Mouse (Mus musculus): ENCODE results near the gene Tcf3. TPM values are rescaled to one million over a fixed set of nuclear protein-coding genes. Genes with fewer than 3 reads are reported as not detected.

Tcf3 gene
- polyA plus RNA-seq, 1 experiment from 2014 or later = 153 TPM

DNA sequence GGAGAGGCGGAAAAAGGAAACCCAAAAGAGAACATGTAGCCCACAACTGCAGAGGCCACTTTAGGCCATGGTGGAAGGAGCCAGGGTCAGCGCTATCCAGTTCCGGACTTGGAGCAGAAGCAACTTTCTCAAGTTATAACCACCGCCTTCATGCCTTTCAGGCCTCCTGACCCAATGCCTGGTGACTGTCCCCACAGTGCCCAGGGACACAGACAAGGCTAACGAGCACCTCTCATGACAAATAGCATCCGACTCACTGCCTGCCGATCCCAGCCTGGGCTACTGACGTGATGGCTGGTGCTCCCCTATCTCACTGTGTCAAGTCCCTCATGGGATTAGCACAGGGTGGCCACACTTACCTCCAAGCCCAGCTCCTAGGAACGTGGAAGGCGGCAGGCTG, 12.7 kb downstream of the Tcf3 start:
- H3K9me3 ChIP-seq = no peaks in the 10 kb centered on the region
- H3K4me1 ChIP-seq = peaks cover 25% of the 10 kb centered on the region
- 93% methylated on average over 10 of the region's 10 CpGs for WGBS
- no peak overlapping the region for H3K4me3 ChIP-seq
- H3K9ac ChIP-seq = no peak overlapping the region
- peaks cover 95% of the 10 kb centered on the region for H3K36me3 ChIP-seq
- H3K27ac ChIP-seq = no peak overlapping the region
- H3K27me3 ChIP-seq = no peaks in the 10 kb centered on the region
- no peak overlapping the region for H3K4me2 ChIP-seq (replicated peaks)
- ATAC-seq (ENCODE audit: low FRiP score, low read depth) = no peak

DNA sequence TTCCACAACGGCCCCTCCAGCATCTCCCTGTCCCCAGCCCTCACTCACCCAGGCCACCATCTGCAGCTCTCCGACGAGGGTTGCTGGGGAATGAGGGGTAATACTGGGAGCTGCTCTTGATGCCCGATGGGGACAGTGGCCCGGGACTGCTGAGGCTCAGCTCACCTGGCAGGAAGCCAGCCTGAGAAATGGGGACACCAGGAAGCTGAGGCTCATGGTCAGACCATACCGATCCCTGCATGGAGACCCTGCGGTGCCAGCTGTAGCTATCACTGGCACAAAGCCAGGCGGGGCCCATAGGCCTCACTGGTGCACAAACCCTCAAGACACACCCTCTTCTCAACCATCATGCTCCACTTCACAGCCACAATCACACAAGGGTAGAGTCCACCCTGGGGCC, 14.0 kb downstream of the Tcf3 start:
- H3K27ac ChIP-seq = no peak overlapping the region; the same call in 1 of the 2 replicates
- no peaks in the 10 kb centered on the region for H3K27me3 ChIP-seq
- no peak overlapping the region for H3K4me2 ChIP-seq (replicated peaks)
- WGBS = 85% methylated on average over 8 of the region's 8 CpGs
- no peaks in the 10 kb centered on the region for H3K9me3 ChIP-seq
- no peak overlapping the region for H3K9ac ChIP-seq
- no peak for ATAC-seq (ENCODE audit: low FRiP score, low read depth)
- H3K4me3 ChIP-seq = no peak overlapping the region
- peaks cover 25% of the 10 kb centered on the region for H3K4me1 ChIP-seq
- H3K36me3 ChIP-seq = peaks cover 95% of the 10 kb centered on the region

DNA sequence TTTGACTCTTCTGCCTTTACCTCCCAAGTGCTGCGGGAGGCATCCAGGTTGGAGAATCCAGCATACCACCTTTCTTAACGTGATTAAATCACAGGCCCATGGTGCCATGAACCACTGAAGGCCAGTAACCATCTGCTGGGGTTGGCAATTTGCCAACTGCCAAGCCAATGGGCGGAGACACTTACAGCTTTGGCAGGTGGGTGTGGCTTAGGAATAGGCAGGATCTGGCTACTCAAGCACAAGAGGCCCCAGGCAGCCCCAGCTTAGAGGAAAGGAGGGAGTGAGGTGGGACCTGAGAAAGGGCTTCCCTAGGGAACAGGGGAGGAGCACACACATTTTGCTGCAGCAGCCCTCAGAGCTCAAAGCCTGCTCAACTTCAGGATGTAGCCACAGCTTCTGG, 15.1 kb downstream of the Tcf3 start:
- H3K9ac ChIP-seq = no peak overlapping the region
- ATAC-seq (ENCODE audit: low FRiP score, low read depth) = peak; percentile 12; the same call in 1 of the 2 replicates
- 64% methylated on average over 3 of the region's 3 CpGs for WGBS
- H3K9me3 ChIP-seq = no peaks in the 10 kb centered on the region
- H3K36me3 ChIP-seq = peaks cover 95% of the 10 kb centered on the region
- H3K4me2 ChIP-seq (replicated peaks) = no peak overlapping the region
- H3K4me3 ChIP-seq = no peak overlapping the region
- H3K4me1 ChIP-seq = peaks cover 18% of the 10 kb centered on the region
- no peaks in the 10 kb centered on the region for H3K27me3 ChIP-seq
- no peak overlapping the region for H3K27ac ChIP-seq

DNA sequence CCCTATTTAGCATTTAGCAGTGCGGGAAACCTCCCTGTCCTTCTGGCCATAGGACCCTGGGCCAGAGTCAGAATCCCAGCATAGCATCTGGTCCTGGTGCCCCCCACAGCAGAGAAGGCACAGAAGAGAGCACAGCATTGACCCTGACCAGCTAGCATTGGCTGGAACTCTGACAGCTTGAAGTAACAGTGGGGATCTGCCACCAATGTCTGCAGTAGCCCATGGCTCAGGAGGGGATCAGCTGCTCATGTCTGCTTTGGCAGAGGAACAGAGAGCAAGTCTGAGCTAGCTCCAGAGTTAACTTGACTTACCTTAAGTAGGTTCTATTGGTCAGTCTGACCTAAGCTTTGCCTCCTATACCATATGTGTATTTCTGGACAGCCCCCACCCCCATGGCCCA, 15.6 kb downstream of the Tcf3 start:
- Histone ChIP-seq H3K27ac (no peak overlapping the region), H3K27me3 (no peaks in the 10 kb centered on the region), H3K9ac (no peak overlapping the region), H3K9me3 (no peaks in the 10 kb centered on the region), H3K36me3 (peaks cover 97% of the 10 kb centered on the region), H3K4me3 (no peak overlapping the region), H3K4me2 (replicated peaks) (no peak overlapping the region), H3K4me1 (peaks cover 18% of the 10 kb centered on the region)
- WGBS = 100% methylated on average over 1 of the region's 1 CpGs
- no peak for ATAC-seq (ENCODE audit: low FRiP score, low read depth)

DNA sequence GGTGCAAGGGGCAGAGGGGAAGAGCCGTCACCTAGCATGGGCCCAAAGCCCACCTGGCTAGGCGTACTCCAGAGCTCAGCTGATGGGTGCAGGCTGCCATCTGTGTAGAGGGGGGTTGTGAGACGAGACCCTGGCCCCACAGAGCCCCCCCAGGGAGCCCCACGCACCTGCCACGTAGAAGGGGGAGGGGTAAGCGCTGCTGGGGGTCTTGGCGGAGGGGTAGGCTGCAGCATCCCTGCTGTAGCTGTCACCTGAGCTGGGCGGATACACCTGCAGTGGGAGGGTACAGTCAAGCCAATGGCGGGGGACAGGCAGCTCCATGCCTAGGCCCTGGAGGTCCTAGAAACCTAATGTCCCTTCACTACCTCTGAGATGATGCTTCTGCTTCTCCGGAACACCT, 16.1 kb downstream of the Tcf3 start:
- Histone ChIP-seq H3K27ac (no peak overlapping the region), H3K27me3 (no peaks in the 10 kb centered on the region), H3K4me3 (no peak overlapping the region), H3K4me1 (peaks cover 17% of the 10 kb centered on the region), H3K9ac (no peak overlapping the region), H3K9me3 (no peaks in the 10 kb centered on the region), H3K36me3 (peaks cover 100% of the 10 kb centered on the region), H3K4me2 (replicated peaks) (no peak overlapping the region)
- 85% methylated on average over 10 of the region's 10 CpGs for WGBS
- no peak for ATAC-seq (ENCODE audit: low FRiP score, low read depth)

DNA sequence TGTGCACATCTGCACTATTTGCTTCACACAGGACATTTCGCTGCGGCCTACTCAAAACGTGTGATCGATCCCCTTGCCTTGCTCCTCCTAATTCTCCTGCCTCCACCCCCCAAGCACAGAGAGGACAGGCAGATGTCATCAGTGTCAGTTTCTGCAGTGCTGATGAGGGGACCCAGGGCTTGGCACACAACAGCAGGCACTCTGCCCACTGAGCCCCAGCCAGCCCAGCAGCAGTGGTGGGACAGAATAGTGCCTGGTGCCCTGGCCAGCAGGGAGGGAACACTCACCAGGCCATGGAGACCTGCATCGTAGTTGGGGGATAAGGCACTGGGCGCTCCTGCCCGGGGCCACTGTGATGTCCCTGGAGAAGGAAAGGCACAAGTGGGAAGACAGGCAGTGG, 17.9 kb downstream of the Tcf3 start:
- Histone ChIP-seq H3K27ac (no peak overlapping the region), H3K4me1 (peaks cover 16% of the 10 kb centered on the region), H3K9me3 (no peaks in the 10 kb centered on the region), H3K4me2 (replicated peaks) (no peak overlapping the region), H3K36me3 (peaks cover 100% of the 10 kb centered on the region), H3K9ac (no peak overlapping the region), H3K4me3 (no peak overlapping the region), H3K27me3 (no peaks in the 10 kb centered on the region)
- 86% methylated on average over 7 of the region's 7 CpGs for WGBS
- ATAC-seq (ENCODE audit: low FRiP score, low read depth) = no peak

DNA sequence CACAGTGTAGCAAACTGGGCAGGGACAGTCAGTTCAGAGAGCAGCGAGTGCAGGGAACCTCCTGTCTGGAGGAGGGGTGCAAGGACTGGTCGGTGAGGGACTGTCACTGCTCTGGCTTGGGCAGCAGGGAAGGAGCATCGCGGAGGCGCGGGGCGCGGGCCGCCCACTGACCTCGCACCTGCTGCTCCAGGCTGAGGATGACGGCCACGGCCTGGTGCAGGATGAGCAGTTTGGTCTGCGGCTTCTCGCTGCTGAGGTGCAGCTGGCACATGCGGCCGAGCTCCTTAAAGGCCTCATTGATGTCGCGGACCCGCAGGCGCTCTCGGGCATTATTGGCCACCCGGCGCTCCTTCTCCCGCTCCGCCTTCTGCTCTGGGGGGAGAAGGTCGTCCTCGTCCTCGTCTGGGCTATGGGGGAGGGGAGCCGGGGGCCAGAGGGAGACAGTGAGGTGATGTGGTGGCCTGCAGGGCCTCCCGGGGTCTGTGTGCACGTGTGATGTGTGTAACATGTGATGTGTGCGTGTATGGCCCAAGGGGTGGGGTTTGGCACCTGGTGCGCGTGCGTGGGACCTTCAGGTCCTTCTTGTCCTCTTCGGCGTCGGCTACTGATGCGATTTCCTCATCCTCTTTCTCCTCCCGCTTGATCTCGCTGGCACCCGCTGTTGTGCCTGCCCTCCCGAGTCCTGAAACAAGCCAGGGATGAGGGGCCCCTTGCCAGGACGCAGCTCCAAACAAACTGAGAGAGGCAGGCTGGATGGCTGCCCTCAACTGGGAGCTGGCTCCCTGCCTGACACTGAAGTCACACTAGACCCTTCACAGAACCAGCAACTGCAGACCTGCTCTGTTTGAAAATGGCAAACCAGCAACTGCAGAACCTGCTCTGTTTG, 20.5 kb downstream of the Tcf3 start:
- no peak for ATAC-seq (ENCODE audit: low FRiP score, low read depth)
- 87% methylated on average over 44 of the region's 44 CpGs for WGBS
- Histone ChIP-seq H3K4me3 (no peak overlapping the region), H3K9me3 (no peaks in the 10 kb centered on the region), H3K9ac (no peak overlapping the region), H3K27me3 (no peaks in the 10 kb centered on the region), H3K4me1 (peaks cover 4% of the 10 kb centered on the region; the same call in 1 of the 2 replicates), H3K36me3 (peaks cover 94% of the 10 kb centered on the region), H3K27ac (no peak overlapping the region), H3K4me2 (replicated peaks) (no peak overlapping the region)

DNA sequence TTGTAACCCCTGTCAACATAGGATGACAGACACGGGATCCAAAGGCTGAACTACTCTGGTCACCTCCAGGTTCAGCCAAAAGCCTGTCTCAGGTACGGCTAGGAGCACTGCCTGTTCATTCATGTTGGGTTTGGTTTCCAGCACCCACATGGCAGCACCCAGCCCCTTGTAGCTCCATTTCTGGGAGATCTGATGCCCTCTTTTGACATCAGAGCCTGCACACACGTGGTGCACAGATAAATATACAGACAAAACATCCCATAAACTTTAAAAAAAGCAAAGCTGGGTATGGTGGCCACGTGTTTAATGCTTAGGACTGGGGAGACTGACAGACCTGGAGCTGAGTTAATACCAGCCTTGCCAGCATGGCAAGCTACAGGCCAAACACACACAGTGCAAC, 25.5 kb downstream of the Tcf3 start:
- 52% methylated on average over 4 of the region's 4 CpGs for WGBS
- Histone ChIP-seq H3K4me3 (peak overlapping the region; percentile 89; the same call in 1 of the 2 replicates), H3K9me3 (no peaks in the 10 kb centered on the region), H3K36me3 (peaks cover 60% of the 10 kb centered on the region), H3K27me3 (no peaks in the 10 kb centered on the region), H3K4me2 (replicated peaks) (peak overlapping the region; percentile 91), H3K27ac (no peak overlapping the region), H3K9ac (peak overlapping the region; percentile 88), H3K4me1 (peaks cover 32% of the 10 kb centered on the region)
- no peak for ATAC-seq (ENCODE audit: low FRiP score, low read depth)

DNA sequence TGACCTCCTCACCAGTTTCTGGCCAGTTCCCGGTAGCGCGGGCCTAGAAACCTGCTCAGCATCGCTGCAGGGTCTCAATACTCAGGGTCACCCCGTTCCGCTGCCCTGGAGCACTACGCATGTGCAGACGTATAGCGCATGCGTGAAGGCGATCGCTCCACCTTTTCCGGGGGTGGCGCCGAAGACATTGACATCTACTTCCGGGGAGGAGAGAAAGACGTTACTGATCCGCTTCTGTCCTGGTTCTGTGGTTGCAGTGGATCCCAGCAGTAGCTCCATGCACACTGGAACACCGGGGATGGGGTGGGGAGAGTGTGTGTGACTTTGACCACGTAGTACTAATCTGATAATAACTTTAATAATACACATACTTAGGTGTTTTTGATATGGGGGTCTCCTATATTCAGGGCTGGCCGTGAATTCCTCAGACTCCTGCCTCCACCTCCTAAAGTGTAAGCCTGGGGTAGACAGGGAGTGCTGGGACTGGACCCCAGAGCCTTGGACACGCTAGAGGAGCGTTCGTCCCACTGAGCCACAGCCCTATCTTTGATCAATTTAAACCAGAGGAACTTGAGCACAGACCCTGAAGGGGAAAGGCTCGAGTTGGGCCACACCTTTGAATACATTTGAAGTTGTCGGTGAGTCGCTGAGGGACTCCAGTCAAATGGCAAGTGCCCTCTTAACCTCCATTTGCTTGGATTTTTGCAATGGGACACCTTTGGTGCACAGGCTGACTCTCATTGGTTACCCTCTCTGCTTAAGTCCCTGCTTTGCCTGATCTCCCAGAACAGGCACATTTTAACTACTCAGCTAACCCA, 26.6 kb downstream of the Tcf3 start, which contains the start of gene Uqcr11:
Uqcr11 (minus strand) TSS at position 147 of the 818 bp plus-strand sequence.
- H3K27ac ChIP-seq = peak within 1 kb of the TSS; percentile 85
- peaks cover 60% of the 10 kb centered on the region for H3K36me3 ChIP-seq
- peaks cover 32% of the 10 kb centered on the region for H3K4me1 ChIP-seq
- peak within 1 kb of the TSS; percentile 89 for H3K4me3 ChIP-seq
- peak within 1 kb of the TSS; percentile 88 for H3K9ac ChIP-seq
- ATAC-seq (ENCODE audit: low FRiP score, low read depth) = peak; percentile 84
- H3K9me3 ChIP-seq = no peaks in the 10 kb centered on the region
- WGBS = 1% methylated on average over 27 of the region's 27 CpGs
- H3K4me2 ChIP-seq (replicated peaks) = peak within 1 kb of the TSS; percentile 91
- H3K27me3 ChIP-seq = no peaks in the 10 kb centered on the region

DNA sequence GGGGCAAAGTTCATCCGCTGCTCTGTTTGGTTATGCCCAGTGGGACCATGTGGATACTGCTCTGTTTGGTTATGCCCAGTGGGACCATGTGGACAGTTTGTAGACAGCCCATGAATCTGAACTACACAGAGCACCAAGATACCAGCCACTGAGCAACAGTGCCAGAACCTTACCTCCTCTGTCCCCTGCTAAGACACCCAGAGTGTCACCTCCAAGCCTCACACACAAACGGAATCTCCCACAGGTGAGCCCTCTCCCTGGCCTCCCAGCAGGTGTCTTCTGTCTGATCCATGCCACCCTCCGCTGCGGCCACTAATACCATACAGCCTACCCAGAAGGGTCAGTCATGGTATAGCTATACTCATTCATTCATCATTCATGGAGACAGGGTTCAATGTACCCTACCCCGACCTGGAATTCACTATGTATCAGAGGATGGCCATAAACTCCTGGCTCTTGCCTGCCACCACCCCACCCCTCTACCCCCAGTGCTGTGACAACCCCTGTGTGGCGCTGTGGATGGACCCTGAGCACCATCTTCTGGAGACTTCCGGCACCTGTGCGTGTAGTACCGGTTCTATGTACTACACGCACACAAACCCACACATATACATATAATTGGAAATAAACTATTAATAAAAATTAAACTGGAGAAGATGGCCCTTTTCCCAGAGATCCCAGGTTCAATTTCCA, 27.8 kb downstream of the Tcf3 start:
- ATAC-seq (ENCODE audit: low FRiP score, low read depth) = no peak
- 59% methylated on average over 10 of the region's 10 CpGs for WGBS
- no peaks in the 10 kb centered on the region for H3K27me3 ChIP-seq
- H3K4me1 ChIP-seq = peaks cover 39% of the 10 kb centered on the region
- H3K27ac ChIP-seq = no peak overlapping the region
- H3K36me3 ChIP-seq = peaks cover 57% of the 10 kb centered on the region
- H3K4me3 ChIP-seq = peak overlapping the region; percentile 89
- H3K9ac ChIP-seq = peak overlapping the region; percentile 88
- no peaks in the 10 kb centered on the region for H3K9me3 ChIP-seq
- peak overlapping the region; percentile 91 for H3K4me2 ChIP-seq (replicated peaks)

DNA sequence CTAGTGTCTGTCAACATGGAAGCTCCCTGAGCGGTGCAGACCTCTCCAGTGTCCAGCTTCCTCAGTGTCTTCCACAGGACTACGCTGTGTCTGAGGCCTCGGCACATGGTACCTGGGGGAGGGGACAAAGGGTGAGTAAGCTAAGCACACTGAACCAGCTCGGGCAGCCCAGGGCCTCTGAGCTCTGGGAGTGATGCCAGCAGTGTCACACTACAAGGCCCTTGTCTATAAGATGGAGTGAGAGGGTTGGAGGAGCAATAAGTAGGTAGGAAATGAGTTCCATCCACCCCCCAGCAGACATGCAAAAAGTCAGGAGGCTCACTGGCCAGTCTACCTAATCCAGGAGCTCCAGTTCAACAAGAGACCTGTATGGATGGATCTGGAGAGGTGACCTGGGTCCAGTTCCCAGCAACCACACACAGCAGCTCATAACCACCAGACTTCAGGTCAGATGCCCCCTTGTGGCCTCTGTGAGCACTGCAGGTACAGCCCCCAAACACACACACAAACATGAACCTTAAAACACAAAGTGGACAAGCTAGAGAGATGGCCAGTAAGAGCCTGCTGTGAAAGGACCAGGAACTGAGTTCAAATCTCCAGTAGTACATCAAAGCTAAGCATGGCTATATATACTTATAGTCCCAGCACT, 30.3 kb downstream of the Tcf3 start:
- Histone ChIP-seq H3K9ac (no peak overlapping the region), H3K9me3 (no peaks in the 10 kb centered on the region), H3K4me2 (replicated peaks) (no peak overlapping the region), H3K27ac (no peak overlapping the region), H3K36me3 (peaks cover 35% of the 10 kb centered on the region), H3K27me3 (no peaks in the 10 kb centered on the region), H3K4me1 (peaks cover 45% of the 10 kb centered on the region), H3K4me3 (no peak overlapping the region)
- WGBS = 93% methylated on average over 4 of the region's 4 CpGs
- ATAC-seq (ENCODE audit: low FRiP score, low read depth) = no peak
